Mouse (Mus musculus) bone marrow, adult 2 months (tissue): ENCODE measurements around the gene 2610301B20Rik. TPM values are rescaled to one million over a fixed set of nuclear protein-coding genes. Genes with fewer than 3 reads are reported as not detected.
"Not testable (repeated sequence)": the region's sequence is repeated elsewhere in the genome, so short reads cannot be mapped to it uniquely, and the experiment has no call there.

Experiments used
- H3K27ac ChIP-seq: fragments of 200-500 bp; 2 replicates; pipeline ENCODE4 v1.5.1; 2012; ENCODE audit warnings: low read depth, mild to moderate bottlenecking, control low read depth, inconsistent platforms, low read length; ENCODE audit not compliant: control insufficient read depth, poor library complexity, insufficient read depth
- H3K4me1 ChIP-seq: fragments of 200-500 bp; 2 replicates; pipeline ENCODE4 v1.6.1; 2011; ENCODE audit warnings: low read length; ENCODE audit not compliant: control insufficient read depth, insufficient read depth
- H3K4me3 ChIP-seq: fragments of 200-500 bp; replicated peaks from 2 replicates; pipeline ENCODE3; 2011; ENCODE audit warnings: mild to moderate bottlenecking, low read depth, low read length, control low read depth; ENCODE audit not compliant: control insufficient read depth
- CTCF ChIP-seq: fragments of 200-500 bp; IDR thresholded peaks from 2 replicates; pipeline ENCODE4 v1.5.1; 2011; ENCODE audit warnings: low read length, control low read depth; ENCODE audit not compliant: control insufficient read depth, insufficient read depth
- POLR2A ChIP-seq: fragments of 200-500 bp; IDR thresholded peaks from 2 replicates; pipeline ENCODE4 v1.6.1; 2011; ENCODE audit warnings: low read depth, mild to moderate bottlenecking, control low read depth, low read length, borderline replicate concordance; ENCODE audit not compliant: control insufficient read depth
- WGBS: fragments of 180-500 bp; shearing (Covaris S2); methylation state at CpG from one replicate; pipeline ENCODE4 v1.1.7; 2018; 5-methylcytosine and 5-hydroxymethylcytosine counted together
- polyA plus RNA-seq: library from polyadenylated mRNA; stranded (reverse); fragments of >200 nt; gene quantifications from 2 replicates; pipeline ENCODE4 v1.2.4, GENCODE M21; 2011; ENCODE audit warnings: low replicate concordance; ENCODE audit not compliant: missing spikeins, insufficient read depth, insufficient read length

2610301B20Rik gene
- polyA plus RNA-seq, 1 experiment = 4.7 TPM

GRCm38 (mm10) chr4:10883740-10884408 lies 9.6 kb downstream of the 2610301B20Rik start:
- TF ChIP-seq POLR2A (no peak), CTCF (no peak)
- no peak overlapping the region for H3K27ac ChIP-seq
- no peaks in the 10 kb centered on the region for H3K4me1 ChIP-seq
- H3K4me3 ChIP-seq = no peak overlapping the region
- 79% methylated on average over 8 of the region's 8 CpGs for WGBS

- TF ChIP-seq POLR2A (no peak), CTCF (no peak)
- Histone ChIP-seq H3K27ac (no peak overlapping the region), H3K4me1 (no peaks in the 10 kb centered on the region), H3K4me3 (no peak overlapping the region)
- 96% methylated on average over 10 of the region's 10 CpGs for WGBS
Measured at GRCm38 (mm10) chr4:10888835-10889234, 14.5 kb downstream of the 2610301B20Rik start.

GRCm38 (mm10) chr4:10896262-10896661 lies 22.0 kb downstream of the 2610301B20Rik start:
- Histone ChIP-seq H3K27ac (no peak overlapping the region), H3K4me3 (no peak overlapping the region), H3K4me1 (no peaks in the 10 kb centered on the region)
- 79% methylated on average over 4 of the region's 4 CpGs for WGBS
- TF ChIP-seq CTCF = no peak
- no peak for TF ChIP-seq POLR2A

GRCm38 (mm10) chr4:10896859-10897258 lies 22.6 kb downstream of the 2610301B20Rik start:
- H3K4me1 ChIP-seq = no peaks in the 10 kb centered on the region
- H3K27ac ChIP-seq = no peak overlapping the region

GRCm38 (mm10) chr4:10905234-10905801 lies 31.0 kb downstream of the 2610301B20Rik start:
- 24% methylated on average over 13 of the region's 13 CpGs for WGBS
- no peak overlapping the region for H3K4me3 ChIP-seq

More at GRCm38 (mm10) chr4:10896859-10897258, 22.6 kb downstream of the 2610301B20Rik start:
- TF ChIP-seq POLR2A (no peak), CTCF (0 out of 2 replicates have a peak, but pooled peaks have one; percentile 10)
- H3K4me3 ChIP-seq = no peak overlapping the region

GRCm38 (mm10) chr4:10911417-10911816 lies 37.1 kb downstream of the 2610301B20Rik start:
- not testable (repeated sequence) for H3K4me1 ChIP-seq, H3K4me3 ChIP-seq, H3K27ac ChIP-seq
- WGBS = 74% methylated on average over 7 of the region's 7 CpGs

More at GRCm38 (mm10) chr4:10905234-10905801, 31.0 kb downstream of the 2610301B20Rik start:
- H3K4me1 ChIP-seq = no peaks in the 10 kb centered on the region
- no peak for TF ChIP-seq POLR2A
- no peak for TF ChIP-seq CTCF
- no peak overlapping the region for H3K27ac ChIP-seq

- H3K4me3 ChIP-seq = no peak overlapping the region
- TF ChIP-seq CTCF = no peak
- no peak for TF ChIP-seq POLR2A
- WGBS = 82% methylated on average over 6 of the region's 6 CpGs
- peaks cover 2% of the 10 kb centered on the region; the same call in 1 of the 2 replicates for H3K4me1 ChIP-seq
- no peak overlapping the region for H3K27ac ChIP-seq
Measured at GRCm38 (mm10) chr4:10911909-10912478, 37.7 kb downstream of the 2610301B20Rik start.

- peaks cover 2% of the 10 kb centered on the region; the same call in 1 of the 2 replicates for H3K4me1 ChIP-seq
- 36% methylated on average over 7 of the region's 7 CpGs for WGBS
- peak; percentile 68 for TF ChIP-seq CTCF
- TF ChIP-seq POLR2A = no peak
- H3K4me3 ChIP-seq = no peak overlapping the region
- H3K27ac ChIP-seq = no peak overlapping the region
Measured at GRCm38 (mm10) chr4:10912611-10913301, 38.5 kb downstream of the 2610301B20Rik start.
